Mouse (Mus musculus): Measurements from ENCODE around the gene Atxn1l. TPM values are rescaled to one million over a fixed set of nuclear protein-coding genes. Genes with fewer than 3 reads are reported as not detected.

Gene Atxn1l
- polyA plus RNA-seq, 1 experiment from 2014 or later = 4.4 TPM

GRCm38 (mm10) chr8:109692443-109693145, 44.9 kb downstream of the Atxn1l start:
- DNase-seq (peak; percentile 56), ATAC-seq (ENCODE audit: low FRiP score, low TSS enrichment) (peak; percentile 72)
- H3K9me3 ChIP-seq (ENCODE audit: control insufficient read depth, low read length) = no peaks in the 10 kb centered on the region
- no peaks in the 10 kb centered on the region for H3K27me3 ChIP-seq (ENCODE audit: control insufficient read depth, insufficient read depth, low read length)
- H3K4me1 ChIP-seq (ENCODE audit: control insufficient read depth, insufficient read depth, low read length) = peaks cover 15% of the 10 kb centered on the region
- peak overlapping the region; percentile 99 for H3K4me3 ChIP-seq (replicated peaks; ENCODE audit: low read depth, low read length)
- H3K36me3 ChIP-seq (ENCODE audit: control insufficient read depth, insufficient read depth, low read length) = no peaks in the 10 kb centered on the region
- WGBS = under 1% methylated on average over 38 of the region's 38 CpGs
- H3K27ac ChIP-seq (replicated peaks; ENCODE audit: low read depth, low read length) = peak overlapping the region; percentile 84
- H3K4me2 ChIP-seq (ENCODE audit: low read length) = peak overlapping the region; percentile 66
- peak overlapping the region; percentile 96 for H3K9ac ChIP-seq (replicated peaks; ENCODE audit: low read length)

- Histone ChIP-seq H3K9ac (replicated peaks; ENCODE audit: low read length) (peak overlapping the region; percentile 96), H3K4me3 (replicated peaks; ENCODE audit: low read depth, low read length) (peak overlapping the region; percentile 99), H3K4me1 (ENCODE audit: control insufficient read depth, insufficient read depth, low read length) (peaks cover 15% of the 10 kb centered on the region), H3K36me3 (ENCODE audit: control insufficient read depth, insufficient read depth, low read length) (no peaks in the 10 kb centered on the region), H3K27me3 (ENCODE audit: control insufficient read depth, insufficient read depth, low read length) (no peaks in the 10 kb centered on the region), H3K9me3 (ENCODE audit: control insufficient read depth, low read length) (no peaks in the 10 kb centered on the region), H3K4me2 (ENCODE audit: low read length) (peak overlapping the region; percentile 66), H3K27ac (replicated peaks; ENCODE audit: low read depth, low read length) (no peak overlapping the region)
- ATAC-seq (ENCODE audit: low FRiP score, low TSS enrichment) = no peak
- DNase-seq = peak; percentile 55
- 57% methylated on average over 5 of the region's 5 CpGs for WGBS
Measured at GRCm38 (mm10) chr8:109691769-109692168, 45.8 kb downstream of the Atxn1l start.

GRCm38 (mm10) chr8:109687248-109687647, 50.3 kb downstream of the Atxn1l start:
- H3K36me3 ChIP-seq (ENCODE audit: control insufficient read depth, insufficient read depth, low read length) = peaks cover 10% of the 10 kb centered on the region
- 90% methylated on average over 5 of the region's 5 CpGs for WGBS
- H3K9me3 ChIP-seq (ENCODE audit: control insufficient read depth, low read length) = no peaks in the 10 kb centered on the region
- H3K4me1 ChIP-seq (ENCODE audit: control insufficient read depth, insufficient read depth, low read length) = peaks cover 12% of the 10 kb centered on the region
- ATAC-seq (ENCODE audit: low FRiP score, low TSS enrichment) (no peak), DNase-seq (no peak)
- H3K9ac ChIP-seq (replicated peaks; ENCODE audit: low read length) = no peak overlapping the region
- H3K27ac ChIP-seq (replicated peaks; ENCODE audit: low read depth, low read length) = no peak overlapping the region
- H3K27me3 ChIP-seq (ENCODE audit: control insufficient read depth, insufficient read depth, low read length) = no peaks in the 10 kb centered on the region
- H3K4me3 ChIP-seq (replicated peaks; ENCODE audit: low read depth, low read length) = no peak overlapping the region
- no peak overlapping the region for H3K4me2 ChIP-seq (ENCODE audit: low read length)

- Histone ChIP-seq H3K27me3 (ENCODE audit: control insufficient read depth, insufficient read depth, low read length) (no peaks in the 10 kb centered on the region), H3K4me1 (ENCODE audit: control insufficient read depth, insufficient read depth, low read length) (no peaks in the 10 kb centered on the region), H3K27ac (replicated peaks; ENCODE audit: low read depth, low read length) (no peak overlapping the region), H3K9me3 (ENCODE audit: control insufficient read depth, low read length) (no peaks in the 10 kb centered on the region), H3K36me3 (ENCODE audit: control insufficient read depth, insufficient read depth, low read length) (peaks cover 58% of the 10 kb centered on the region), H3K4me3 (replicated peaks; ENCODE audit: low read depth, low read length) (no peak overlapping the region), H3K9ac (replicated peaks; ENCODE audit: low read length) (no peak overlapping the region), H3K4me2 (ENCODE audit: low read length) (no peak overlapping the region)
- DNase-seq (no peak), ATAC-seq (ENCODE audit: low FRiP score, low TSS enrichment) (no peak)
- 95% methylated on average over 5 of the region's 5 CpGs for WGBS
Measured at GRCm38 (mm10) chr8:109682120-109682519, 55.4 kb downstream of the Atxn1l start.

DNA sequence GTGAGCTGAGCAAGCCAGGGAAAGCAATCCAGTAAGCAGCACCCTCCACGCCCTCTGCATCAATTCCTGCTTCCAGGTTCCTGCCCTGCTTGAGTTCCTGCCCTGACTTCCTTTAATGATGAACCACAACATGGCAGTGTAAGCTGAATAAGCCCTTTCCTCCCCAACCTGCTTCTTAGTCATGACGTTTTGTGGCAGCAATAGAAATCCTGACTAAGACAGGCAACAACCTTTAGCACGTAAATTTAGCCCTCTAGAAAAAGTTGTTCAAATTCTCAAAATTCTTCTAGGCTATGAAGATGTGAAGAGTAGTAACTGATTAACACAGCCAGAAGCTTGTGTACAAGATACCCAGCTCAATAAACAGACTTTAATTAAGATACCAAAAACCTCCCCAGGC, 56.0 kb downstream of the Atxn1l start:
- WGBS = 90% methylated on average over 3 of the region's 3 CpGs
- no peak for ATAC-seq (ENCODE audit: low FRiP score, low TSS enrichment)
- no peak overlapping the region for H3K4me2 ChIP-seq (ENCODE audit: low read length)

More for the DNA sequence above, 56.0 kb downstream of the Atxn1l start:
- Histone ChIP-seq H3K27ac (replicated peaks; ENCODE audit: low read depth, low read length) (no peak overlapping the region), H3K4me1 (ENCODE audit: control insufficient read depth, insufficient read depth, low read length) (no peaks in the 10 kb centered on the region), H3K4me3 (replicated peaks; ENCODE audit: low read depth, low read length) (no peak overlapping the region), H3K36me3 (ENCODE audit: control insufficient read depth, insufficient read depth, low read length) (peaks cover 64% of the 10 kb centered on the region), H3K9me3 (ENCODE audit: control insufficient read depth, low read length) (no peaks in the 10 kb centered on the region), H3K9ac (replicated peaks; ENCODE audit: low read length) (no peak overlapping the region), H3K27me3 (ENCODE audit: control insufficient read depth, insufficient read depth, low read length) (no peaks in the 10 kb centered on the region)
- no peak for DNase-seq

Other genes with a start within 250 kb of the Atxn1l start
- gene Pmfbp1, start 243.7 kb downstream of the Atxn1l start, polyA plus RNA-seq (2014; fragmentation: Nextera tagmentation; extraction: Ambion mirVana) = 3.3 and 3.5 TPM in 2 replicates
- gene Dhx38, start 171.9 kb downstream of the Atxn1l start, polyA plus RNA-seq (2014; fragmentation: Nextera tagmentation; extraction: Ambion mirVana) = 15.6 and 15.8 TPM in 2 replicates
- 27.6 and 33.3 TPM in 2 replicates for gene Txnl4b, start 171.8 kb downstream of the Atxn1l start, polyA plus RNA-seq (2014; fragmentation: Nextera tagmentation; extraction: Ambion mirVana)
- gene Hp, start 158.6 kb downstream of the Atxn1l start, polyA plus RNA-seq (2014; fragmentation: Nextera tagmentation; extraction: Ambion mirVana) = not detected in 2 replicates
- 28.7 and 31.1 TPM in 2 replicates for gene Dhodh, start 129.1 kb downstream of the Atxn1l start, polyA plus RNA-seq (2014; fragmentation: Nextera tagmentation; extraction: Ambion mirVana)
- 0.12 TPM in 1 of 2 replicates, not detected in the other for gene Pkd1l3, start 123.2 kb downstream of the Atxn1l start, polyA plus RNA-seq (2014; fragmentation: Nextera tagmentation; extraction: Ambion mirVana)
- gene Ist1, start 44.5 kb downstream of the Atxn1l start, polyA plus RNA-seq (2014; fragmentation: Nextera tagmentation; extraction: Ambion mirVana) = 158 and 187 TPM in 2 replicates
- gene Zfp821, start 32.2 kb downstream of the Atxn1l start, polyA plus RNA-seq (2014; fragmentation: Nextera tagmentation; extraction: Ambion mirVana) = 87.5 and 95.2 TPM in 2 replicates
- 33.9 and 43.4 TPM in 2 replicates for gene Ap1g1, start 40.8 kb upstream of the Atxn1l start, polyA plus RNA-seq (2014; fragmentation: Nextera tagmentation; extraction: Ambion mirVana)
- 5.7 and 6.4 TPM in 2 replicates for gene Phlpp2, start 130.8 kb upstream of the Atxn1l start, polyA plus RNA-seq (2014; fragmentation: Nextera tagmentation; extraction: Ambion mirVana)
- 1.1 and 1.4 TPM in 2 replicates for gene Marveld3, start 224.5 kb upstream of the Atxn1l start, polyA plus RNA-seq (2014; fragmentation: Nextera tagmentation; extraction: Ambion mirVana)